Mouse (Mus musculus): ENCODE data around the gene Chst11. TPM values are rescaled to one million over a fixed set of nuclear protein-coding genes. Genes with fewer than 3 reads are reported as not detected.

The Chst11 gene
- polyA plus RNA-seq, 1 experiment from 2014 or later, result 1.6 TPM

GRCm38 (mm10) chr10:83181831-83182572, 196.7 kb downstream of the Chst11 start:
- H3K27ac ChIP-seq (ENCODE audit: low read depth, low read length), result no peak overlapping the region
- no peaks in the 10 kb centered on the region; the same call in 1 of the 2 replicates for H3K9me3 ChIP-seq (ENCODE audit: control insufficient read depth, low read length)
- no peak overlapping the region for H3K4me3 ChIP-seq (ENCODE audit: low read depth, low read length)
- no peaks in the 10 kb centered on the region for H3K36me3 ChIP-seq (ENCODE audit: control insufficient read depth, insufficient read depth, low read length)
- H3K4me2 ChIP-seq, result no peak overlapping the region
- no peak overlapping the region for H3K9ac ChIP-seq (ENCODE audit: low read length)
- DNase-seq (ENCODE audit: low spot score, missing footprints) (peak; percentile 81), ATAC-seq (ENCODE audit: low FRiP score) (peak; percentile 58; the same call in 1 of the 2 replicates)
- H3K27me3 ChIP-seq (ENCODE audit: control insufficient read depth, insufficient read depth, low read length), result no peaks in the 10 kb centered on the region
- no peaks in the 10 kb centered on the region for H3K4me1 ChIP-seq (ENCODE audit: control insufficient read depth, insufficient read depth, low read length)
- 69% methylated on average over 15 of the region's 15 CpGs for WGBS

DNA sequence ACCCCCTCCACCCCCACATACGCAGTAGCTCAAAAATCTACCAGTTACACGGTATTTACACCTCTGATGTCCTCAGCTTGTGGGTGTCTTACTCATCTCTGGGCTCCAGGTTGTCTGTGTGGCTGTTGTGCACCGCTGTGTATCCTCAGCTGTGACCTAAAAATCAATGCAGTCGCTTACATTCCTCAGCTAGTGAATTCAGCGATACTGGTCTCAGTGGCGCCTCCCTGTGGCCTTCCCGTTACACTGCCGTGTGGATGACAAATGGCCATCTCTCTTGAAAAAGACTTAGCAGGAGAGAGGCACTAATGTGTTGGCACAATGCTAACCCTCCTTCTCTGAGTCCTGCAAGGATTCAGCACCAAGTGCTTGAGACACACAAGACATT, 197.3 kb downstream of the Chst11 start:
- Histone ChIP-seq H3K27ac (ENCODE audit: low read depth, low read length) (no peak overlapping the region), H3K9ac (ENCODE audit: low read length) (no peak overlapping the region), H3K9me3 (ENCODE audit: control insufficient read depth, low read length) (no peaks in the 10 kb centered on the region; the same call in 1 of the 2 replicates), H3K4me2 (no peak overlapping the region), H3K4me3 (ENCODE audit: low read depth, low read length) (no peak overlapping the region), H3K27me3 (ENCODE audit: control insufficient read depth, insufficient read depth, low read length) (no peaks in the 10 kb centered on the region), H3K36me3 (ENCODE audit: control insufficient read depth, insufficient read depth, low read length) (no peaks in the 10 kb centered on the region), H3K4me1 (ENCODE audit: control insufficient read depth, insufficient read depth, low read length) (no peaks in the 10 kb centered on the region)
- 23% methylated on average over 8 of the region's 8 CpGs for WGBS
- ATAC-seq (ENCODE audit: low FRiP score), result peak; percentile 54; the same call in 1 of the 2 replicates
- DNase-seq (ENCODE audit: low spot score, missing footprints), result peak; percentile 97

DNA sequence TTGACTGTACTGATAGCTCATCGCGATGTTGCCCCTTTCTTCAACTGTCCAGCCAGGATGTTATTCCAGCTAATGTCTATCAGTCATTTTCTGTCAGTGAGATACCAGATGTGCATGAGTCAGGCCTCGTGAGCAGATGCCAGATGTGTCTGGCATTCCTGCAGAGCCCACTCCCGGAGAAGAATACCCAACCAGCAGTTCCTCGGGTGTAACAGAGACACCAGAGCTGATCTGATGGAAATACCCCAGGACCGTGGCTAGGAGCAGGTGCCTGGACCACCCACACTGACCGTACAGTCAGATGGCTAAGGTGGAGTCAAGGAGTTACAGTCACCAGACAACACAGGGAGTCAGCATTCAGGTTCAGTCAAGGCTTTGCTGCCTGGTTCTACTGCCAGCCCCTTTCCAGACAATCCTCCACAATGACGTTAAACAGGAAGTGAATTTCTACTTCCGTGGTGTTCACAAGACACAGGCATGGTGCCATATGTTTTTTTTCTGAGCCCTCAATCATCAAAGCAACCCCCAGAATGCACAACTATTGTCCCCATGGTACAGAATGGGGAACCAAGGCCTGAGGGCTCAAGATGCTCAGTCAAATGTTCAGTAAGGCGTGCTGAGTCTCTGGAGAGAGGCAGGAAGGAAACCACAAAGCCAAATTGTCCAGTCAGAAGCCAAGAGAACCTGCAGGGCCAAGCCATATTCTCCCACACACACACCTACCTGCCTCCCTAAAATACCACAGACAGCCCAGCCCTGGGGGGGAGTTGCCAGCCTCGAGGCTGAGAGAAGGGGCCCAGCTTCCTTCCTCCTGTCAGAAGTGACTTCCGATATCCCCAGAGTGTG, 198.6 kb downstream of the Chst11 start:
- no peaks in the 10 kb centered on the region for H3K36me3 ChIP-seq (ENCODE audit: control insufficient read depth, insufficient read depth, low read length)
- no peaks in the 10 kb centered on the region for H3K4me1 ChIP-seq (ENCODE audit: control insufficient read depth, insufficient read depth, low read length)
- no peak overlapping the region for H3K4me2 ChIP-seq
- no peak for ATAC-seq (ENCODE audit: low FRiP score)
- H3K27ac ChIP-seq (ENCODE audit: low read depth, low read length), result no peak overlapping the region
- H3K4me3 ChIP-seq (ENCODE audit: low read depth, low read length), result no peak overlapping the region
- DNase-seq (ENCODE audit: low spot score, missing footprints), result peak; percentile 81
- H3K9ac ChIP-seq (ENCODE audit: low read length), result no peak overlapping the region
- 84% methylated on average over 12 of the region's 12 CpGs for WGBS
- H3K9me3 ChIP-seq (ENCODE audit: control insufficient read depth, low read length), result no peaks in the 10 kb centered on the region; the same call in 1 of the 2 replicates
- H3K27me3 ChIP-seq (ENCODE audit: control insufficient read depth, insufficient read depth, low read length), result no peaks in the 10 kb centered on the region

DNA sequence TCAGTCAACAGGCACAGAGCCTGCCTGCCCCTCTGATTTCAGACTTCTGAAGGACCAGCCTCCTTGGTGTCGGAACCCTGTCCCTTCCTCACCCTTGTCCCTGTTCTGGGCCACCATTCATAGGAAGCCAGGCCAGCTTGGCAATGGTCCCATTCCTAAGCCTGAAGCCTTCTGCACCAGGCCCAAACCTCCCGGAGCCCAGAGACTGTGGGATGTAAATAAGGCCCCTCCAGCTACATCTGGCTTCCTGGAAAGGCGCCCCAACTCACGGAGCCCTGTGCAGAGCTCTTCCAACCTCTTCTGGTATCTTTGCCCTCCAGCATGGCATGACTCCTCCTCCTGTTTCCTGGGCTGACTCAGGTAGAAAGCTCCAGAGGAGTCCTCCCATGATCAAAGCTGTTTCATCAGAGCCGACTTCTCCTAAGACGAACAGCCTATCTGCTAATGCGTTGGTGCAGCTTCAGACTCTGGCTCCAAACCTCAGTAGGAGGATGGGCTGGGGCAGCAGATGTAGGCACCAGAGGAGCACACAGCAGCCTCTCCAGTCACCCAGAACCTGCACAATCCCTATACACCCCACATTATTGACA, 199.3 kb downstream of the Chst11 start:
- Histone ChIP-seq H3K27ac (ENCODE audit: low read depth, low read length) (no peak overlapping the region), H3K4me1 (ENCODE audit: control insufficient read depth, insufficient read depth, low read length) (no peaks in the 10 kb centered on the region), H3K9me3 (ENCODE audit: control insufficient read depth, low read length) (no peaks in the 10 kb centered on the region), H3K4me3 (ENCODE audit: low read depth, low read length) (no peak overlapping the region), H3K4me2 (no peak overlapping the region), H3K36me3 (ENCODE audit: control insufficient read depth, insufficient read depth, low read length) (no peaks in the 10 kb centered on the region), H3K27me3 (ENCODE audit: control insufficient read depth, insufficient read depth, low read length) (no peaks in the 10 kb centered on the region), H3K9ac (ENCODE audit: low read length) (no peak overlapping the region)
- ATAC-seq (ENCODE audit: low FRiP score) (no peak), DNase-seq (ENCODE audit: low spot score, missing footprints) (peak; percentile 65)
- WGBS, result 84% methylated on average over 7 of the region's 7 CpGs

- WGBS, result 85% methylated on average over 6 of the region's 6 CpGs
Measured at GRCm38 (mm10) chr10:83185121-83185520, 199.8 kb downstream of the Chst11 start.

DNA sequence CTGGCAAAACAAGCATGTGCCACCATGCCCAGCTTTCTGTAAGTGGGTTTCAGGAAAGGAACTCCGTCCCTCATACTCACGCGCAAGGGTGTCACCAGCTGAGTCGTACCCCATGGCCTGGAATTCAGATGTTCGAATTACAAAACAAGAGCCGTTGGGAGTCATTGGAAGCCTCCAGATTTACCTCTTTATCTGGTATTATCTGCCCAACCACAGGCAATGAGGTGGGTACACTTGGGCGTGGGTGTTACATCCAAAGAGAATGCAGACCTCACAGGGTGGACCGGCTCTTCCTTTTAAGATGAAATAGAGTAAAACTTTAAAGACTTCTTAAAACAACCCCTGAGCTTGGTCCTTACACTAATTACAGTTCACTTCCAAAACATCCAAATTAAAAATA, 200.9 kb downstream of the Chst11 start:
- WGBS, result 85% methylated on average over 8 of the region's 8 CpGs
- Histone ChIP-seq H3K4me3 (ENCODE audit: low read depth, low read length) (no peak overlapping the region), H3K36me3 (ENCODE audit: control insufficient read depth, insufficient read depth, low read length) (no peaks in the 10 kb centered on the region), H3K27ac (ENCODE audit: low read depth, low read length) (no peak overlapping the region), H3K9me3 (ENCODE audit: control insufficient read depth, low read length) (no peaks in the 10 kb centered on the region), H3K27me3 (ENCODE audit: control insufficient read depth, insufficient read depth, low read length) (no peaks in the 10 kb centered on the region), H3K4me1 (ENCODE audit: control insufficient read depth, insufficient read depth, low read length) (no peaks in the 10 kb centered on the region), H3K4me2 (no peak overlapping the region), H3K9ac (ENCODE audit: low read length) (no peak overlapping the region)
- no peak for DNase-seq (ENCODE audit: low spot score, missing footprints)
- no peak for ATAC-seq (ENCODE audit: low FRiP score)

More at GRCm38 (mm10) chr10:83185121-83185520, 199.8 kb downstream of the Chst11 start:
- Histone ChIP-seq H3K4me2 (no peak overlapping the region), H3K36me3 (ENCODE audit: control insufficient read depth, insufficient read depth, low read length) (no peaks in the 10 kb centered on the region), H3K4me1 (ENCODE audit: control insufficient read depth, insufficient read depth, low read length) (no peaks in the 10 kb centered on the region), H3K9ac (ENCODE audit: low read length) (no peak overlapping the region), H3K27me3 (ENCODE audit: control insufficient read depth, insufficient read depth, low read length) (no peaks in the 10 kb centered on the region), H3K9me3 (ENCODE audit: control insufficient read depth, low read length) (no peaks in the 10 kb centered on the region), H3K27ac (ENCODE audit: low read depth, low read length) (no peak overlapping the region), H3K4me3 (ENCODE audit: low read depth, low read length) (no peak overlapping the region)
- ATAC-seq (ENCODE audit: low FRiP score) (no peak), DNase-seq (ENCODE audit: low spot score, missing footprints) (no peak)

DNA sequence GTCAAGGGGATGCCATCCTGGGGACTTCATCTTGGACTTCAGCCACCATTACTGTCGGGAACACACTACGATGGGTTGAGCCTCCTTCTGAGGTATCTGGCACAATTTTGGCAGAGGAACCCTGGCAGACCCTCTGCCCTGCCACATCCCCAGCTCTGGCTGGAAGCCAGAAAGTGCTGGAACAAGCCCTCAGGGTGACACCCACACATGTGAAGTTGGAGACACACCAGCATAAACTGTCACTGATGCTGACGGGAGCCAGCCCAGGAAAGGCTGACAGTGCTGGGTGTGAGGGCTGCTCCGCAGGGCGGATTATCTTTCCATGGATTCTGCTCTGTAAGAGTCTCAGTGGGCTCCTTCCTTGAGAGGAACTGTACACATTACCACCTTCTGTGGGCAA, 201.7 kb downstream of the Chst11 start:
- H3K36me3 ChIP-seq (ENCODE audit: control insufficient read depth, insufficient read depth, low read length), result no peaks in the 10 kb centered on the region
- WGBS, result 87% methylated on average over 5 of the region's 5 CpGs
- no peak overlapping the region for H3K9ac ChIP-seq (ENCODE audit: low read length)
- no peak overlapping the region for H3K4me2 ChIP-seq
- H3K27me3 ChIP-seq (ENCODE audit: control insufficient read depth, insufficient read depth, low read length), result no peaks in the 10 kb centered on the region
- no peak overlapping the region for H3K27ac ChIP-seq (ENCODE audit: low read depth, low read length)
- H3K4me3 ChIP-seq (ENCODE audit: low read depth, low read length), result no peak overlapping the region
- DNase-seq (ENCODE audit: low spot score, missing footprints), result peak; percentile 60
- no peaks in the 10 kb centered on the region for H3K9me3 ChIP-seq (ENCODE audit: control insufficient read depth, low read length)
- no peak for ATAC-seq (ENCODE audit: low FRiP score)
- no peaks in the 10 kb centered on the region for H3K4me1 ChIP-seq (ENCODE audit: control insufficient read depth, insufficient read depth, low read length)

- Histone ChIP-seq H3K4me1 (ENCODE audit: control insufficient read depth, insufficient read depth, low read length) (no peaks in the 10 kb centered on the region), H3K27ac (ENCODE audit: low read depth, low read length) (no peak overlapping the region), H3K36me3 (ENCODE audit: control insufficient read depth, insufficient read depth, low read length) (no peaks in the 10 kb centered on the region), H3K4me2 (no peak overlapping the region), H3K9me3 (ENCODE audit: control insufficient read depth, low read length) (no peaks in the 10 kb centered on the region), H3K4me3 (ENCODE audit: low read depth, low read length) (no peak overlapping the region), H3K9ac (ENCODE audit: low read length) (no peak overlapping the region), H3K27me3 (ENCODE audit: control insufficient read depth, insufficient read depth, low read length) (no peaks in the 10 kb centered on the region)
- 97% methylated on average over 5 of the region's 5 CpGs for WGBS
- ATAC-seq (ENCODE audit: low FRiP score) (no peak), DNase-seq (ENCODE audit: low spot score, missing footprints) (no peak)
Measured at GRCm38 (mm10) chr10:83189071-83189470, 203.8 kb downstream of the Chst11 start.

GRCm38 (mm10) chr10:83191476-83191875, 206.2 kb downstream of the Chst11 start:
- Histone ChIP-seq H3K9me3 (ENCODE audit: control insufficient read depth, low read length) (no peaks in the 10 kb centered on the region), H3K27ac (ENCODE audit: low read depth, low read length) (no peak overlapping the region), H3K9ac (ENCODE audit: low read length) (no peak overlapping the region), H3K27me3 (ENCODE audit: control insufficient read depth, insufficient read depth, low read length) (no peaks in the 10 kb centered on the region), H3K4me2 (no peak overlapping the region), H3K4me3 (ENCODE audit: low read depth, low read length) (no peak overlapping the region), H3K4me1 (ENCODE audit: control insufficient read depth, insufficient read depth, low read length) (no peaks in the 10 kb centered on the region), H3K36me3 (ENCODE audit: control insufficient read depth, insufficient read depth, low read length) (no peaks in the 10 kb centered on the region)
- DNase-seq (ENCODE audit: low spot score, missing footprints) (no peak), ATAC-seq (ENCODE audit: low FRiP score) (no peak)
- 94% methylated on average over 17 of the region's 17 CpGs for WGBS

Measured in midbrain, embryonic 11.5 days (tissue).